Mouse (Mus musculus) limb, embryonic 15.5 days (tissue): ENCODE measurements around the gene Slc50a1. TPM values are rescaled to one million over a fixed set of nuclear protein-coding genes. Genes with fewer than 3 reads are reported as not detected.
A peak's percentile ranks its signal among the peaks of the same experiment; 100 is the strongest.

Experiments used
- ATAC-seq: fragments of 200-750 bp; cut with Nextera tagmentation; 2 replicates; pipeline ENCODE4 v1.8.0; 2017; ENCODE audit warnings: low read depth, moderate TSS enrichment; ENCODE audit not compliant: insufficient number of reproducible peaks, low FRiP score, low TSS enrichment
- H3K27ac ChIP-seq: fragments of 300-500 bp; sonication (generic); 2 replicates; pipeline ENCODE4 v1.5.1; 2015; ENCODE audit warnings: moderate library complexity, mild to moderate bottlenecking, inconsistent platforms
- H3K27me3 ChIP-seq: fragments of 300-500 bp; sonication (generic); 2 replicates; pipeline ENCODE4 v1.6.1; 2015; ENCODE audit warnings: inconsistent platforms
- H3K36me3 ChIP-seq: fragments of 300-500 bp; sonication (generic); 2 replicates; pipeline ENCODE4 v1.6.1; 2015; ENCODE audit warnings: inconsistent platforms
- H3K4me1 ChIP-seq: fragments of 300-500 bp; sonication (generic); 2 replicates; pipeline ENCODE4 v1.6.1; 2015; ENCODE audit warnings: inconsistent platforms
- H3K4me2 ChIP-seq: fragments of 300-500 bp; sonication (generic); 2 replicates; pipeline ENCODE4 v1.6.1; 2015; ENCODE audit warnings: mild to moderate bottlenecking, inconsistent platforms
- H3K4me3 ChIP-seq: fragments of 300-500 bp; sonication (generic); 2 replicates; pipeline ENCODE4 v1.5.1; 2015; ENCODE audit warnings: mild to moderate bottlenecking, inconsistent platforms
- H3K9ac ChIP-seq: fragments of 300-500 bp; sonication (generic); 2 replicates; pipeline ENCODE4 v1.6.1; 2015; ENCODE audit warnings: inconsistent platforms
- H3K9me3 ChIP-seq: fragments of 300-500 bp; sonication (generic); 2 replicates; pipeline ENCODE4 v1.6.1; 2016; ENCODE audit warnings: inconsistent platforms
- WGBS: fragments of 180-500 bp; shearing (Covaris S2); methylation state at CpG from one replicate; pipeline ENCODE4 v1.1.7; 2015; 5-methylcytosine and 5-hydroxymethylcytosine counted together
- polyA plus RNA-seq: library from polyadenylated mRNA; unstranded; fragments of >200 nt; fragmentation: Nextera tagmentation; extraction: Ambion mirVana; gene quantifications from 2 replicates; pipeline ENCODE4 v1.2.1, GENCODE M21; 2015

Gene Slc50a1
- 91.9 and 92.8 TPM in 2 replicates for polyA plus RNA-seq

- peaks cover 32% of the 10 kb centered on the region for H3K36me3 ChIP-seq
- peak within 1 kb of the TSS; percentile 57 for H3K4me2 ChIP-seq
- 4% methylated on average over 39 of the region's 39 CpGs for WGBS
- H3K27ac ChIP-seq: peak within 1 kb of the TSS; percentile 94
- H3K9ac ChIP-seq: peak within 1 kb of the TSS; percentile 65
- no peaks in the 10 kb centered on the region for H3K27me3 ChIP-seq
- no peaks in the 10 kb centered on the region for H3K9me3 ChIP-seq
- peaks cover 46% of the 10 kb centered on the region for H3K4me1 ChIP-seq
- H3K4me3 ChIP-seq: peak within 1 kb of the TSS; percentile 57
- ATAC-seq: 0 out of 2 replicates have a peak, but pooled peaks have one; percentile 25
Measured at GRCm38 (mm10) chr3:89270051-89270755, at the start of gene Slc50a1. Gene Slc50a1 (minus strand): TSS chr3:89270570.

- 2% methylated on average over 51 of the region's 58 CpGs for WGBS
- H3K4me1 ChIP-seq: peaks cover 72% of the 10 kb centered on the region
- H3K4me3 ChIP-seq: peak overlapping the region; percentile 72
- H3K9me3 ChIP-seq: no peaks in the 10 kb centered on the region
- no peak for ATAC-seq
- H3K27ac ChIP-seq: peak overlapping the region; percentile 55
- peak overlapping the region; percentile 29; the same call in 1 of the 2 replicates for H3K9ac ChIP-seq
- no peaks in the 10 kb centered on the region for H3K36me3 ChIP-seq
- H3K4me2 ChIP-seq: peak overlapping the region; percentile 98
- peaks cover 33% of the 10 kb centered on the region for H3K27me3 ChIP-seq
Measured at GRCm38 (mm10) chr3:89319591-89320350, 49.4 kb upstream of the Slc50a1 start.

- Histone ChIP-seq H3K27ac (peak overlapping the region; percentile 55; the same call in 1 of the 2 replicates), H3K4me2 (peak overlapping the region; percentile 98), H3K27me3 (peaks cover 33% of the 10 kb centered on the region), H3K36me3 (no peaks in the 10 kb centered on the region), H3K9ac (0 out of 2 replicates have a peak overlapping the region, but pooled peaks have one; percentile 29), H3K9me3 (no peaks in the 10 kb centered on the region), H3K4me3 (peak overlapping the region; percentile 72), H3K4me1 (peaks cover 77% of the 10 kb centered on the region)
- WGBS: 14% methylated on average over 21 of the region's 21 CpGs
- ATAC-seq: no peak
Measured at GRCm38 (mm10) chr3:89318971-89319590, 48.7 kb upstream of the Slc50a1 start.

- no peak overlapping the region for H3K27ac ChIP-seq
- no peak overlapping the region for H3K9ac ChIP-seq
- no peak overlapping the region for H3K4me3 ChIP-seq
- no peak overlapping the region for H3K4me2 ChIP-seq
- WGBS: 70% methylated on average over 8 of the region's 8 CpGs
- H3K9me3 ChIP-seq: no peaks in the 10 kb centered on the region
- H3K27me3 ChIP-seq: peaks cover 33% of the 10 kb centered on the region
- no peak for ATAC-seq
- H3K36me3 ChIP-seq: no peaks in the 10 kb centered on the region
- peaks cover 77% of the 10 kb centered on the region for H3K4me1 ChIP-seq
Measured at GRCm38 (mm10) chr3:89318316-89318715, 47.9 kb upstream of the Slc50a1 start.

GRCm38 (mm10) chr3:89317246-89317645, 46.9 kb upstream of the Slc50a1 start:
- no peaks in the 10 kb centered on the region for H3K36me3 ChIP-seq
- H3K27ac ChIP-seq: no peak overlapping the region
- ATAC-seq: no peak
- H3K27me3 ChIP-seq: peaks cover 33% of the 10 kb centered on the region
- H3K4me1 ChIP-seq: peaks cover 72% of the 10 kb centered on the region
- no peak overlapping the region for H3K9ac ChIP-seq
- WGBS: 45% methylated on average over 6 of the region's 6 CpGs
- 0 out of 2 replicates have a peak overlapping the region, but pooled peaks have one; percentile 49 for H3K4me2 ChIP-seq
- no peaks in the 10 kb centered on the region for H3K9me3 ChIP-seq
- H3K4me3 ChIP-seq: no peak overlapping the region

GRCm38 (mm10) chr3:89316833-89317232, 46.5 kb upstream of the Slc50a1 start:
- Histone ChIP-seq H3K27ac (0 out of 2 replicates have a peak overlapping the region, but pooled peaks have one; percentile 8), H3K4me3 (no peak overlapping the region)

GRCm38 (mm10) chr3:89315930-89316831, 45.8 kb upstream of the Slc50a1 start:
- no peaks in the 10 kb centered on the region for H3K36me3 ChIP-seq
- peaks cover 61% of the 10 kb centered on the region for H3K4me1 ChIP-seq
- H3K4me2 ChIP-seq: peak overlapping the region; percentile 49
- H3K9me3 ChIP-seq: no peaks in the 10 kb centered on the region
- no peak for ATAC-seq
- 14% methylated on average over 40 of the region's 40 CpGs for WGBS
- peaks cover 29% of the 10 kb centered on the region for H3K27me3 ChIP-seq
- H3K4me3 ChIP-seq: peak overlapping the region; percentile 28
- H3K27ac ChIP-seq: peak overlapping the region; percentile 8; the same call in 1 of the 2 replicates
- H3K9ac ChIP-seq: no peak overlapping the region

More at GRCm38 (mm10) chr3:89316833-89317232, 46.5 kb upstream of the Slc50a1 start:
- no peak overlapping the region for H3K9ac ChIP-seq
- peak overlapping the region; percentile 49; the same call in 1 of the 2 replicates for H3K4me2 ChIP-seq
- peaks cover 33% of the 10 kb centered on the region for H3K27me3 ChIP-seq
- no peak for ATAC-seq
- 2% methylated on average over 4 of the region's 4 CpGs for WGBS
- H3K4me1 ChIP-seq: peaks cover 67% of the 10 kb centered on the region
- no peaks in the 10 kb centered on the region for H3K9me3 ChIP-seq
- no peaks in the 10 kb centered on the region for H3K36me3 ChIP-seq

GRCm38 (mm10) chr3:89315195-89315929, 45.0 kb upstream of the Slc50a1 start:
- Histone ChIP-seq H3K4me3 (peak overlapping the region; percentile 28), H3K27ac (no peak overlapping the region), H3K4me1 (peaks cover 53% of the 10 kb centered on the region), H3K9me3 (no peaks in the 10 kb centered on the region), H3K4me2 (peak overlapping the region; percentile 49), H3K27me3 (peaks cover 21% of the 10 kb centered on the region), H3K9ac (peak overlapping the region; percentile 1; the same call in 1 of the 2 replicates), H3K36me3 (no peaks in the 10 kb centered on the region)
- 6% methylated on average over 25 of the region's 26 CpGs for WGBS
- no peak for ATAC-seq

- H3K9me3 ChIP-seq: no peaks in the 10 kb centered on the region
- H3K36me3 ChIP-seq: no peaks in the 10 kb centered on the region
- ATAC-seq: no peak
- H3K4me3 ChIP-seq: no peak overlapping the region
- H3K27me3 ChIP-seq: peaks cover 20% of the 10 kb centered on the region; the same call in 1 of the 2 replicates
- 0 out of 2 replicates have a peak overlapping the region, but pooled peaks have one; percentile 1 for H3K9ac ChIP-seq
- peaks cover 47% of the 10 kb centered on the region for H3K4me1 ChIP-seq
- WGBS: 44% methylated on average over 2 of the region's 2 CpGs
- H3K27ac ChIP-seq: no peak overlapping the region
- H3K4me2 ChIP-seq: peak overlapping the region; percentile 49; the same call in 1 of the 2 replicates
Measured at GRCm38 (mm10) chr3:89314791-89315190, 44.4 kb upstream of the Slc50a1 start.

GRCm38 (mm10) chr3:89314340-89314739, 44.0 kb upstream of the Slc50a1 start:
- no peak for ATAC-seq
- 70% methylated on average over 5 of the region's 5 CpGs for WGBS

More at GRCm38 (mm10) chr3:89314340-89314739, 44.0 kb upstream of the Slc50a1 start:
- peaks cover 17% of the 10 kb centered on the region; the same call in 1 of the 2 replicates for H3K27me3 ChIP-seq
- no peaks in the 10 kb centered on the region for H3K9me3 ChIP-seq
- no peak overlapping the region for H3K9ac ChIP-seq
- H3K4me1 ChIP-seq: peaks cover 42% of the 10 kb centered on the region
- no peak overlapping the region for H3K4me3 ChIP-seq
- no peaks in the 10 kb centered on the region for H3K36me3 ChIP-seq
- H3K4me2 ChIP-seq: no peak overlapping the region
- no peak overlapping the region for H3K27ac ChIP-seq
